Mouse (Mus musculus): ENCODE measurements around the gene Elovl5. TPM values are rescaled to one million over a fixed set of nuclear protein-coding genes. Genes with fewer than 3 reads are reported as not detected.

Elovl5 gene
- 97.0 and 102 TPM in 2 replicates for polyA plus RNA-seq (2016; fragmentation: Nextera tagmentation; extraction: Ambion mirVana)

- H3K4me1 ChIP-seq = peaks cover 37% of the 10 kb centered on the region
- H3K27ac ChIP-seq (replicated peaks) = peak within 1 kb of the TSS; percentile 93
- under 1% methylated on average over 42 of the region's 42 CpGs for WGBS
- DNase-seq (ENCODE audit: low spot score) = peak; percentile 97
- no peaks in the 10 kb centered on the region for H3K9me3 ChIP-seq (replicated peaks)
- no peaks in the 10 kb centered on the region for H3K27me3 ChIP-seq (ENCODE audit: low read depth, poor library complexity, severe bottlenecking)
- peak within 1 kb of the TSS; percentile 96 for H3K4me3 ChIP-seq
- H3K36me3 ChIP-seq = peaks cover under 1% of the 10 kb centered on the region; the same call in 1 of the 2 replicates
Observed at GRCm38 (mm10) chr9:77917074-77917621, at the start of gene Elovl5. Elovl5 (plus strand) TSS chr9:77917364.

GRCm38 (mm10) chr9:77891501-77891900 is 25.7 kb upstream of the Elovl5 start:
- Histone ChIP-seq H3K9me3 (replicated peaks) (no peaks in the 10 kb centered on the region), H3K27me3 (ENCODE audit: low read depth, poor library complexity, severe bottlenecking) (no peaks in the 10 kb centered on the region), H3K4me3 (no peak overlapping the region), H3K36me3 (no peaks in the 10 kb centered on the region), H3K4me1 (no peaks in the 10 kb centered on the region), H3K27ac (replicated peaks) (no peak overlapping the region)
- no peak for DNase-seq (ENCODE audit: low spot score)
- 89% methylated on average over 4 of the region's 4 CpGs for WGBS

- WGBS = 78% methylated on average over 7 of the region's 7 CpGs
- Histone ChIP-seq H3K27ac (replicated peaks) (no peak overlapping the region), H3K36me3 (no peaks in the 10 kb centered on the region), H3K9me3 (replicated peaks) (no peaks in the 10 kb centered on the region), H3K4me1 (no peaks in the 10 kb centered on the region), H3K4me3 (no peak overlapping the region), H3K27me3 (ENCODE audit: low read depth, poor library complexity, severe bottlenecking) (no peaks in the 10 kb centered on the region)
- no peak for DNase-seq (ENCODE audit: low spot score)
Observed at GRCm38 (mm10) chr9:77898551-77898950, 18.6 kb upstream of the Elovl5 start.

- Histone ChIP-seq H3K9me3 (replicated peaks) (no peaks in the 10 kb centered on the region), H3K36me3 (no peaks in the 10 kb centered on the region), H3K27me3 (ENCODE audit: low read depth, poor library complexity, severe bottlenecking) (no peaks in the 10 kb centered on the region), H3K4me1 (peaks cover 7% of the 10 kb centered on the region), H3K27ac (replicated peaks) (no peak overlapping the region), H3K4me3 (no peak overlapping the region)
- WGBS = 94% methylated on average over 2 of the region's 2 CpGs
- no peak for DNase-seq (ENCODE audit: low spot score)
Observed at GRCm38 (mm10) chr9:77904133-77904532, 13.0 kb upstream of the Elovl5 start.

GRCm38 (mm10) chr9:77909572-77910269 is 7.4 kb upstream of the Elovl5 start:
- Histone ChIP-seq H3K4me1 (peaks cover 39% of the 10 kb centered on the region), H3K27ac (replicated peaks) (peak overlapping the region; percentile 95), H3K4me3 (peak overlapping the region; percentile 71), H3K9me3 (replicated peaks) (no peaks in the 10 kb centered on the region), H3K27me3 (ENCODE audit: low read depth, poor library complexity, severe bottlenecking) (no peaks in the 10 kb centered on the region), H3K36me3 (no peaks in the 10 kb centered on the region)
- peak; percentile 28 for DNase-seq (ENCODE audit: low spot score)
- 19% methylated on average over 10 of the region's 10 CpGs for WGBS

GRCm38 (mm10) chr9:77910270-77911240 is 6.6 kb upstream of the Elovl5 start:
- H3K27ac ChIP-seq (replicated peaks) = peak overlapping the region; percentile 95
- H3K4me1 ChIP-seq = peaks cover 39% of the 10 kb centered on the region
- peak overlapping the region; percentile 71 for H3K4me3 ChIP-seq
- WGBS = under 1% methylated on average over 68 of the region's 68 CpGs
- H3K36me3 ChIP-seq = no peaks in the 10 kb centered on the region
- H3K27me3 ChIP-seq (ENCODE audit: low read depth, poor library complexity, severe bottlenecking) = no peaks in the 10 kb centered on the region
- no peaks in the 10 kb centered on the region for H3K9me3 ChIP-seq (replicated peaks)
- peak; percentile 94 for DNase-seq (ENCODE audit: low spot score)

- 59% methylated on average over 7 of the region's 7 CpGs for WGBS
- Histone ChIP-seq H3K9me3 (replicated peaks) (no peaks in the 10 kb centered on the region), H3K36me3 (no peaks in the 10 kb centered on the region), H3K27me3 (ENCODE audit: low read depth, poor library complexity, severe bottlenecking) (no peaks in the 10 kb centered on the region), H3K27ac (replicated peaks) (peak overlapping the region; percentile 95), H3K4me3 (peak overlapping the region; percentile 71), H3K4me1 (peaks cover 43% of the 10 kb centered on the region)
- no peak for DNase-seq (ENCODE audit: low spot score)
Observed at GRCm38 (mm10) chr9:77911508-77912229, 5.5 kb upstream of the Elovl5 start.

DNA sequence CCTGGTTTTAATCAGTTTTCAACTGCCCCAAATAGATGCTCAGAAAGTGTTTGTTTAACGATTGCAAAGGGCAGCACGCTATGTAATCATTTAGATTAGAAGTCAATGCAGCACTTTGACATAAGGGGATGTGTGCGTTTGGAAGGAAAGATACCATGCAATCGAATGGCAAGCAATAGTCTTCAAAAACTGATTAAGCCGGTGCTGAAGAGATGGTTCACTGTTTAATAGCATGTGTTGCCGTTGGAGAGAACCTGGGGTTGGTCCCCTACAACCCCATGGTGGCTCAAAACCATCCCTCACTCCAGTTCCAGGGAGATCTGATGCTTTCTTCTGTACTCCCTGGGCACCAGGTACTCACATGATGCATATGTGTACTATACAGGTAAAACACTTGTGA is 4.9 kb upstream of the Elovl5 start:
- Histone ChIP-seq H3K27me3 (ENCODE audit: low read depth, poor library complexity, severe bottlenecking) (no peaks in the 10 kb centered on the region), H3K9me3 (replicated peaks) (no peaks in the 10 kb centered on the region), H3K27ac (replicated peaks) (no peak overlapping the region), H3K4me3 (peak overlapping the region; percentile 71), H3K4me1 (peaks cover 46% of the 10 kb centered on the region), H3K36me3 (no peaks in the 10 kb centered on the region)
- 88% methylated on average over 6 of the region's 6 CpGs for WGBS
- DNase-seq (ENCODE audit: low spot score) = no peak

- no peak for DNase-seq (ENCODE audit: low spot score)
- Histone ChIP-seq H3K9me3 (replicated peaks) (no peaks in the 10 kb centered on the region), H3K4me1 (peaks cover 52% of the 10 kb centered on the region), H3K36me3 (no peaks in the 10 kb centered on the region; the same call in 1 of the 2 replicates), H3K27me3 (ENCODE audit: low read depth, poor library complexity, severe bottlenecking) (no peaks in the 10 kb centered on the region), H3K27ac (replicated peaks) (no peak overlapping the region), H3K4me3 (no peak overlapping the region)
- WGBS = 82% methylated on average over 4 of the region's 4 CpGs
Observed at GRCm38 (mm10) chr9:77914616-77915015, 2.5 kb upstream of the Elovl5 start.

GRCm38 (mm10) chr9:77915791-77916190 is 1.4 kb upstream of the Elovl5 start:
- peaks cover 46% of the 10 kb centered on the region for H3K4me1 ChIP-seq
- no peaks in the 10 kb centered on the region; the same call in 1 of the 2 replicates for H3K36me3 ChIP-seq
- H3K9me3 ChIP-seq (replicated peaks) = no peaks in the 10 kb centered on the region
- no peak overlapping the region for H3K4me3 ChIP-seq
- DNase-seq (ENCODE audit: low spot score) = no peak
- WGBS = 49% methylated on average over 4 of the region's 4 CpGs
- no peak overlapping the region for H3K27ac ChIP-seq (replicated peaks)
- H3K27me3 ChIP-seq (ENCODE audit: low read depth, poor library complexity, severe bottlenecking) = no peaks in the 10 kb centered on the region

DNA sequence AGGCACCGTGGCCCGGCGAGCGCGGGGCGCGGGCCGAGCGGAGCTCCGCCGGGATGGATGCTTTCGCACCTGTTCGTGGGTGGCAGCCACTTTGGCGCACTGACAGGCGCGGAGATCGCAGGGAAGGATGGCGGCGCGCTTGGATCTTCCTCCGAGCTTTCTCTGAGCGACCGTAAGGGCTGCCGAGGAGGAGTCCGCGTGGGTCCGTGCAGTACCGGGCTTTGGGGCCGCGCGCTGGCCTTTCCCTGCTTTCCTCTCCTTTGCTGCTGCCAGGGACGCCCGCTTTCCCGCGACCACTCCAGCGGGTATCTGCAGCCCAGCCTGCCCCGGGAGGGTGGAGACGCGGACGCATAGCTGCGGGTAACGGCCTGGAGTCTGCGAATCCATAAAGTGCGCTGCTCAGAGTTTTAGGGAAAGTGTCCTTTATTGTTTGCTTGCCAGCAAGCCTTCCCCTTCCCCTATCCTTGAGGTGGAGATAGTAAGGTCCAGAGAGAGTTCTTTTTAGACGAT is 513 bp downstream of the Elovl5 start:
- Histone ChIP-seq H3K4me3 (peak overlapping the region; percentile 96), H3K4me1 (peaks cover 34% of the 10 kb centered on the region), H3K9me3 (replicated peaks) (no peaks in the 10 kb centered on the region), H3K36me3 (peaks cover 3% of the 10 kb centered on the region; the same call in 1 of the 2 replicates), H3K27ac (replicated peaks) (peak overlapping the region; percentile 93), H3K27me3 (ENCODE audit: low read depth, poor library complexity, severe bottlenecking) (no peaks in the 10 kb centered on the region)
- DNase-seq (ENCODE audit: low spot score) = no peak
- WGBS = under 1% methylated on average over 45 of the region's 45 CpGs

DNA sequence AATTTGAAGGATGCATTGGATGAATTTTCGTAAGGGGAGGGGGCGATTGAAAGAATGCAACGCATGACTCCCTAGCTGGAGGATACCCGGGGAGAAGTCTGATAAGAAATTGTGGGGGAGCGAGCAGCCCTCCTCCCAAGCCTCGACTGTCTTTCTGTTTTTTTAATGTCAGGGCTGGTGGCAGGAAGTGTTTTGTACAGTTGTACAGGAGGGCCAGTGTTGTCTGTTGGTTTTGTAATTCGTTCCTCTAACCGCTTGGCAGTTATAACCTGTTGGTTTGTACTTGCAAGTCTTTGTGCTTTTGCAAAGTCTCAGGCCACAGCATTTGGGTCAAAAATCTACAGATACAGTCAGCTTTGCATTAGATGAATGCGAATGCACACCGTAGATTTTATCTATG is 1.0 kb downstream of the Elovl5 start:
- H3K27me3 ChIP-seq (ENCODE audit: low read depth, poor library complexity, severe bottlenecking) = no peaks in the 10 kb centered on the region
- WGBS = 30% methylated on average over 10 of the region's 10 CpGs
- H3K36me3 ChIP-seq = peaks cover 3% of the 10 kb centered on the region; the same call in 1 of the 2 replicates
- H3K4me3 ChIP-seq = peak overlapping the region; percentile 96
- H3K9me3 ChIP-seq (replicated peaks) = no peaks in the 10 kb centered on the region
- peak overlapping the region; percentile 93 for H3K27ac ChIP-seq (replicated peaks)
- DNase-seq (ENCODE audit: low spot score) = no peak
- peaks cover 34% of the 10 kb centered on the region for H3K4me1 ChIP-seq
